Mouse (Mus musculus) left cerebral cortex, adult 8-10 months (tissue): ENCODE results near the gene Lrrc75b. TPM values are rescaled to one million over a fixed set of nuclear protein-coding genes. Genes with fewer than 3 reads are reported as not detected.
"Not testable (repeated sequence)": the region's sequence is repeated elsewhere in the genome, so short reads cannot be mapped to it uniquely, and the experiment has no call there.

Experiments
- DNase-seq, 2 experiments: peaks; one replicate each; pipeline ENCODE4 v3.0.0; 2022; ENCODE audit warnings: low spot score in 2 of 2
- total RNA-seq, 4 experiments: library from RNA; stranded (reverse); gene quantifications; 2 replicates each; pipeline ENCODE4 v1.2.4; 2022

Gene Lrrc75b
- total RNA-seq, 4 experiments from 2014 or later, result 10.9 to 15.5 (median 12.0) TPM

GRCm38 (mm10) chr10:75568029-75568428 is 7.9 kb upstream of the Lrrc75b start:
- DNase-seq, result no peak

GRCm38 (mm10) chr10:75566765-75567164 is 6.6 kb upstream of the Lrrc75b start:
- DNase-seq, result not testable (repeated sequence)

GRCm38 (mm10) chr10:75566321-75566720 is 6.2 kb upstream of the Lrrc75b start:
- no peak for DNase-seq

DNA sequence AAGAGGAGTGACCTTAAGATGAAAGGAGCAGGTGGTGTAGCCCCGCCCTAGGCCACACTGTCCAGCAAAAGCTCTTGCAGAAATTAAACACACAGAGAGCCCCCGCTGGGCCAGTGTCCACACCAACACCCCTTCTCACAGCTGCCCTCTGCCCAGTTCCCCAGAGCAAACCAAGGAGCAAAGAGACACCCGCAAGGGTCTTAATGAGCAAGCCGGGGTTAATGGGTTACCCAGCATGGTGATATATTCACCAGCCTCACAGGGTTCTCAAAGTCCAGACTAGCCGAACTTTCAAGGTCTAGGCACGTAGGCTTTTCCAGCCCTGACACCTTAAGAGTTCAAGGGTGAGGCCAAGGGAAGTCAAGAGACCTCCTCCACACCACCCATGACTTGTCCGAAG is 5.8 kb upstream of the Lrrc75b start:
- DNase-seq, result no peak

GRCm38 (mm10) chr10:75565436-75565835 is 5.3 kb upstream of the Lrrc75b start:
- no peak for DNase-seq

DNA sequence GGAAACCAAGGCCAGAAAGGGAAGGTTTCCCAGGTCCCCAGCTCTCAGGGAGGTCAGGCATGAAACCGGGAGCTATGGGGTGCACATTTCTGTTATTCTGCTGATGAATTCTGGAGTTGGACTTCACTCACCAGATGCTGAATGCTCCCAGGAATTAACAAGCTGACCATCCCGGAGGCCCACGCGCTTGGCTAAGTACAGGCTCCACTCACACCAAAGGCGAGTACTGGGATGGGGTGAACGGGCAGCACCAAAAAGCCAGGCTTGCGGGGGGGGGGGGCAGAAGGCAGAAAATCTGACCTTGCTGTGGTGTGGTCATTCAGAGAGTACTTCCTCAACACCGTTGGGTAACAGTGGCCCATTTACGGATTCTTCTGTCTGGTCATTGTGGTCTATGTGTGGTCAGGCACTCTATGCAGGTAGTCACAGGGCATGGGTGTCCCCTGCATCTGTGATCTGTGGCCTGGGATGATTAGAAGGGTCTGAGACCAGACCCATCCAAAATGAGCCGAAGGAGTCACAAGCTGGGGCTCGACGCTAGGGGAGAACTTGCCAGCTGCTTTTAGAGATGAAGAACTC is 4.6 kb upstream of the Lrrc75b start:
- DNase-seq, result no peak

GRCm38 (mm10) chr10:75562596-75562995 is 2.5 kb upstream of the Lrrc75b start:
- DNase-seq, result no peak

- no peak for DNase-seq
Measured at GRCm38 (mm10) chr10:75561071-75561654, 1.0 kb upstream of the Lrrc75b start, which contains the start of gene Ggt1. TSS of gene Ggt1 (plus strand) at chr10:75561604.

DNA sequence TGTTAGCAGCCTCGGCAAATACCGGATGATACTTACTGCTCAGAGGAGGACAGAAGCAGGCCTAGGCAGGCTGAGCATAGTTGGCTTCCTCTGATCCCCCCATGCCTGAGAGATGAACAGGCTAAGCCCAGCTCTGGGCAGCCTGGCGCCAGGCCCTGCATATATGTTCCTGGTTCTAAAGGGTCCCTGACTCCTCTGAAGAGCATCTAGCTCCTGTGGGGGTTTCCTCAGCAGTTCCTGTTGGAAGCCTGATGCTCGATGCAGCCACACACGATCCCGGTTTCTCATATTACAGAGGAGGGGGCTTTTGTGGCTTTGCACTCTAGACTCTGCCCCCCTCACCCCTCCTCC is 394 bp upstream of the Lrrc75b start:
- no peak for DNase-seq

- DNase-seq, result no peak
Measured at GRCm38 (mm10) chr10:75559041-75559675, 972 bp downstream of the Lrrc75b start.

GRCm38 (mm10) chr10:75558515-75558914 is 1.6 kb downstream of the Lrrc75b start:
- peak in 1 of 2 experiments; percentile 39 for DNase-seq

DNA sequence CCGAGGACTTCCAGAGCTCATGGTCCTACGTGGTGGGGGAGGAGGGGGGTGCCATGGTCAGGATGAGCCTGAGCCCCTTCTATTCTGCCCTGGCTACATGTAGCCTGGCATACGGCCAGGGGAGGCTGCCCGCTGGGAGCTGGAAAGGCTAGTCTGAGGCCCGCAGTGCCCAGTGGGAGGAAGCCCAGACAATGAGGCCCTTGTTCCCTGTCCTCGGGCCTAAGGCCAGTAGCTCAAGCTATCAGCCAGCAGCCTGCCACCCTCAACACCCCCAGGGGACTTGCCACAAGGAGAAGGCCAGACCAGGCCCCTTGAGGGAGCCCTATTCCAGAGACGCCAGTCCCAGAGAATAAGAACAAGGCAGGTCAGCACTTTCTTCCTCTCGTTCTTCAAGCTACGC is 4.1 kb downstream of the Lrrc75b start:
- DNase-seq, result peak; percentile 26 to 87

GRCm38 (mm10) chr10:75555557-75555956 is 4.6 kb downstream of the Lrrc75b start:
- DNase-seq, result no peak

- no peak for DNase-seq
Measured at GRCm38 (mm10) chr10:75554090-75554489, 6.0 kb downstream of the Lrrc75b start.

DNA sequence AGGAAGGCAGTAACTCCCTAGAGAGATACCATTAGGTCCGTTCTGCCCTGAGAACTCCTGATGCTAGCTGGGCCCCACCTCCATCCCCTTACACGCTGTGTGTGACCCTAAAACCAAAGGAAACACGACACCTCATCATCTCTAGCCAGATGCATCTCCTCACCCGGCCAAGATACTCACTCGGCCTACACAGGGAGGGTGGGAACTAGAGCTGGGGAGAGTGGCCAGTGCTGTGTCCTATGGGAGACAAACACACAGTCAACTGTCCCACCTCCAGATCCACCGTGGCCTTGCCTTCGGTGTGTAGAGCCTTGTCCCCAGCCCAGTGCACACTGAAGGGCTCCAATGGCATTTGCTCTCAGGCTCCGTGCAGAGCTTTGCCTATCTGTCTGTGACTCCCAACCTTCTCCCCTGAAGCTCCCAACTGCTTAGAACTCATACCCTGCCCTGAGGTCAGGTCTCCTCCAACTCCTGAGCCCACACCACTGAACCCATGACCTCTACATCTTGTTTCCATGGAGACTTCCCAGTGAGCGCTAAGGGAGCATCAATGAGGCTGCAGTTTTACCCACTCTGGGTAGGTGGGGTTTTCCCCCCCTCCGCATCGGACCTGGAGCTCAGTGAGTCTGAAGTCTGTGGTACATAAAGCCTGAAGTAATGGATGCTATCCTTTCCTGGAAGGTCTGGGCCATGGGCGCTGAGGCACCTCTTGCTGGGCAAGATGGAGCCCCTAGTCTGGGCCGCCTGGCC is 7.3 kb downstream of the Lrrc75b start:
- no peak for DNase-seq

GRCm38 (mm10) chr10:75552106-75552505 is 8.0 kb downstream of the Lrrc75b start:
- no peak for DNase-seq

DNA sequence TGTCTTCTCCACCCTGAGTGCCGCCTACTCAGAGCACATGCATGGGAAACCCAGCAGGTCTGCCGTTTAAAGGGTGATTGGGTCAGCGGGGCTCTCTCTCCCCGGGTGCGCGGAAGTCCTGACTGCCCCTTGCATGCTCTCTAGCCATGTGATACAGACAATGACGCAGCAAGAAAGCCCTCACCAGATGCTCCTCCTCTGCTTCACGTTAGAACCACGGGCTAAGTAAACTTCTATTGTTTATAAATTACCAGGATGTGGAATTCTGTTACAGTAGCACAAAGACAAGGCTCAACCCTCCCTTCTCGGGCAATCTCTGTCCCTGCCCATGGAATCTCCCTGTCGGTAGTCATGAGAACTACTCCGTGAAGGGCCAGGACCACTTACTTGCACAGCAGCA is 9.0 kb downstream of the Lrrc75b start:
- no peak for DNase-seq

DNA sequence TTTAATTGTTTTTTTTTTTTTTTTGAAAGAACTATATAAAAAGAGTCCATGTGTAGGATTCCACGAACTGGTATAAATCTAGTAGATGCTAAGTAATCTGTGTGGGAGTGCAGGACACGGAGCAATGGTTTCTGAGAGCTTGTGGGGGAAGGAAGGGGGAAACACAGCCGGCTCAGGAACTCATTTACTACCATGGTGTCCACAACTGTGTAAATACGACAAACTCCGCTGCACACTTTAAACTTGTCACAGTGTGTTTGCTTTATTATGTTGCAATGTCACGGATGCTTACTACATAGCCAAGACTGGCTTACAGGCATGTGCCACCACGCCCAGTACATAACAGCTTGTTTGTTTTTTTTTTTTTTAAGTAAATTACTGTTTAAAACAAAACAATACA is 10.2 kb downstream of the Lrrc75b start:
- DNase-seq, result no peak

GRCm38 (mm10) chr10:75548486-75548885 is 11.6 kb downstream of the Lrrc75b start:
- no peak for DNase-seq

DNA sequence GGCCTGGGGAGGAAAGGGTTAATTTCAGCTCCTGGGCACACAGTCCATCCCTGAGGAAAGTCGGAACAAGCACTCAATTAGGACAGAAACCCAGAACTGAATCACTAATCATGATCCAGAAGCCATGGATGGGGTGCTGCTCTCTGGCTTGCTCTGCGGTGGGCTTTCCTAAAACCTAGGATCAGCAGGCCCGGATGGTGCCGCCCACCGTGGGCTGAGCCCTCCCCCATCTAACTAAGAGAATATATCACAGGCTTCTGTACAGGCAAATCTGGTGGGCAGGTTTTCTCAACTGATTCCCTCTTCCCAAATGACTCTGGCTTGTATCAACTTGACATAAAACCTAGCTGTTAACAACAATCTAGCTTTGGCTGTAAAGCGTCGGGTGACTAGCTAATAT is 12.2 kb downstream of the Lrrc75b start:
- no peak for DNase-seq

DNA sequence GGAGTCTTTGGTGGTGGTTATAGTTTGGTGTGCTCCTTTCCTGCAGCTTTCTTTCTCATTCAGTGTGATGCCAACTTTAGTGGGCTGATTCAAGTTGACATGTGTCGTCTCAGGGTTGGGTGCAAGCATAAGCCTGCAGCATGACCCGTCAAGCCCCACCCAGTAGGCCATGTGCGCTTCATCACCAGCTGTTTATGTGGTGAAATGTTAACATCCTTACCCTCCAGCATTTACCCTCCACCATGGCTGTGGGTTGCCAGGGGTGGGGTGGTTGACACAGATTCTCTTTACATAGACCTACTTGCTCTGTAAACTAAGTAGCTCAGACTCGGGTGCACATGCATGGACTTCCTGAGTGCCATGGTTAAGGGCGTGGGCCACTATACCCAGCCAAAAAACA is 24.0 kb downstream of the Lrrc75b start:
- no peak for DNase-seq

DNA sequence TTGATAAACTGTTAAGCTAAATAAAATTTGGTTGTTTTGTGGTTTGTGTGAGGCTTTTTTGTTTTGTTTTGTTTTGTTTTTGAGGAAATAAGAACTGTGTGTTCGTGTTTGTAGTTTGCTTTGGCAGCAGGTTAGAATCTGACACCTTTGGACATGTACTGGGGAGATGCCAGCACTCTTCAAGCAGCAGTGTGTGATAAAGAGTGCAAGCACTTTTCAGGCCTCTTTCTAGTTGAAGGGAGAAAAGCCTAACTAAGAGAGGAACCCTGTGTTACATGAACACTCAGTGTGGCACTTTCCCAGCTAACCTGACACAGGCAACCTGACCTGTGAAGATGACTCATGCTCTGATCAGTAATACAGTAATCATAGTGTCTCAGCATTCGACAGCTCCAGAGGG is 24.7 kb downstream of the Lrrc75b start:
- no peak for DNase-seq
